ENCODE assay signal across 8 mouse cellular contexts in the genomic region with DNA sequence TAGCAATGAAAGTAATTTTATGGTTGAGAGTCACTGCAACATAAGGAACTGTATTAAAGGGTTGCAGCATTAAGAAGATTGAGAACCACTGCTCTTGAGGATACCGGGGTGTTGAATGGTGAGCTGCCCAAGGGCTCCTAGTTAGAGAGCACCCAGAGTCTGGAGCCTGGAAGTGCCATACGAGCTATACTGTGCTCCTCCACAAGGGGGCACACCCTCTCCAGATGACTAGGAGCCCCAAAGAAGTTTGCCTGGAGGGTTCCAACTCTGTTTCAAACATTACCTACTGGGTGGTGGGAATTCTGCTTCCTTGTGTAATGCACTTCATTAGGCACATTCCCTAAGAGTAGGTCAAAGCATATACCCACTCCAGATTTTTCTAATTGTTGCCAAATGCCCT.
A peak's percentile ranks its signal among the peaks of the same experiment; 100 is the strongest.
DNase-seq lines count a peak whose midpoint lies in the region.

No protein-coding gene starts in this region.

- peak; percentile 15 to 26 for DNase-seq in heart, adult 9 months (ENCODE audit: low spot score in 2 of 2)
- no peak for DNase-seq in heart, adult 11 months
- DNase-seq in CD4-positive helper T cell, adult 2 months (ENCODE audit: low read depth, low spot score), result peak; percentile 14
- DNase-seq in adrenal gland, postnatal 25 days, result peak; percentile 69
- DNase-seq in embryo, embryonic 11.5 days (ENCODE audit: low read depth, low spot score), result peak; percentile 26
- peak; percentile 47 to 74 for DNase-seq in kidney, postnatal 25 days
- DNase-seq in lung, postnatal 10 days, result peak; percentile 69
- peak; percentile 51 for DNase-seq in thymus, postnatal 25 days
